Mouse (Mus musculus) ES-Bruce4 (cell line): ENCODE data around the gene Ccdc186. TPM values are rescaled to one million over a fixed set of nuclear protein-coding genes. Genes with fewer than 3 reads are reported as not detected.

Source experiments
- H3K27ac ChIP-seq: 2 replicates; pipeline ENCODE4 v1.5.1; 2012; ENCODE audit warnings: low read length, inconsistent platforms; ENCODE audit not compliant: insufficient read depth
- H3K27me3 ChIP-seq: 2 replicates; pipeline ENCODE4 v1.6.1; 2012; ENCODE audit warnings: mild to moderate bottlenecking, low read length, inconsistent platforms; ENCODE audit not compliant: control insufficient read depth, poor library complexity, insufficient read depth, severe bottlenecking
- H3K36me3 ChIP-seq: 2 replicates; pipeline ENCODE4 v1.6.1; 2012; ENCODE audit warnings: inconsistent platforms, mild to moderate bottlenecking, low read length, moderate library complexity; ENCODE audit not compliant: control insufficient read depth, poor library complexity, insufficient read depth, severe bottlenecking
- H3K4me1 ChIP-seq: one replicate; pipeline ENCODE4 v1.8.1; 2011; ENCODE audit warnings: low read length; ENCODE audit not compliant: control insufficient read depth, insufficient read depth
- H3K4me3 ChIP-seq: 2 replicates; pipeline ENCODE4 v1.5.1; 2011; ENCODE audit warnings: low read depth, mild to moderate bottlenecking, low read length
- H3K9ac ChIP-seq: 2 replicates; pipeline ENCODE4 v1.6.1; 2012; ENCODE audit warnings: low read depth, mild to moderate bottlenecking, inconsistent platforms; ENCODE audit not compliant: poor library complexity, severe bottlenecking
- H3K9me3 ChIP-seq: replicated peaks from 2 replicates; pipeline ENCODE4 v1.6.1; 2012; ENCODE audit warnings: mild to moderate bottlenecking, low read length, inconsistent platforms; ENCODE audit not compliant: control insufficient read depth, poor library complexity, insufficient read depth, severe bottlenecking
- CTCF ChIP-seq: IDR thresholded peaks from one replicate; pipeline ENCODE4 v1.8.1; 2011; ENCODE audit warnings: low read depth, low read length
- EP300 ChIP-seq: IDR thresholded peaks from 2 replicates; pipeline ENCODE4 v1.6.1; 2011; ENCODE audit warnings: low read depth, low read length; ENCODE audit not compliant: insufficient read depth
- POLR2A ChIP-seq: IDR thresholded peaks from one replicate; pipeline ENCODE4 v1.8.1; 2011; ENCODE audit warnings: low read length; ENCODE audit not compliant: insufficient read depth
- polyA plus RNA-seq: library from polyadenylated mRNA; stranded (reverse); fragments of >200 nt; gene quantifications from 2 replicates; pipeline ENCODE4 v1.2.4, GENCODE M21; 2011; ENCODE audit warnings: low read depth; ENCODE audit not compliant: missing spikeins, insufficient read depth, insufficient read length

Gene Ccdc186
- polyA plus RNA-seq: 56.8 and 60.7 TPM in 2 replicates

DNA sequence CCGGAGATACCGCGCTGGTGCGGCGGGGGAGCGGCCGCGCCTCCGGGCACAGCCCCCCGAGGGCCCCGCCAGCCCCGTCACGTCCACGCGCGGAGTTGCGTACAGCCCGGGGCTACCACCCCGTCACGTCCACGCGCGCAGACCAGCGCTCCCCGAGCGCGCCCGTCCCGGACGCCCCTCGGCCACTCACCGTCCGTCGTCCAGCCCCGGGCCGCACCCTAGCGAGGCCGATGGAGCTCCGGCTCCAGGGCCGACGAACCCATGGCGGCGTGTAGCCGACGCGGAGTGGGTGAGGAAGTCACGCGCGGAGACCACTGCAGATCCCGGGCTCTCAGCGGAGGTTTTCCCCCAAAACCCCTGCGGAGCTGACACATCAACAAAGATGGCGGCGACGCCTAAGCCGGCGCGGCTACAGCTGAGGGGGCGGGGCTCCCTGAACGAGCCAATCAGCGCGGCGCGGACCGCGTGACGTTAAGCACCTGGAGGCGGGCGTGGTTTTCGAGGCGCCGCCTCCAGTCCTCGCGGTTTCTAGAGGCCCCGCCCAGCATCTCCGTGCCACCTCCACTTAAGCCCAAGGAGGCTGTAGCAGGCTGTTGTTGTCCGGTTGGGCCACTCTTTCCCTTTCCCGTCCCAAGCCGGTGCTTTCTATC lies at the start of gene Ccdc186:
Ccdc186 (minus strand) TSS at position 393 of the 650 bp plus-strand sequence.
- Histone ChIP-seq H3K27ac (no peak within 1 kb of the TSS), H3K36me3 (no peaks in the 10 kb centered on the region)
- TF ChIP-seq CTCF (no peak), EP300 (no peak), POLR2A (peak; percentile 96)

GRCm38 (mm10) chr19:56867701-56868100 lies 45.7 kb upstream of the Ccdc186 start:
- no peaks in the 10 kb centered on the region for H3K27me3 ChIP-seq
- H3K36me3 ChIP-seq: no peaks in the 10 kb centered on the region
- H3K27ac ChIP-seq: no peak overlapping the region
- TF ChIP-seq CTCF (no peak), EP300 (no peak), POLR2A (no peak)
- H3K4me1 ChIP-seq: no peaks in the 10 kb centered on the region
- H3K4me3 ChIP-seq: no peak overlapping the region
- no peak overlapping the region for H3K9ac ChIP-seq
- no peaks in the 10 kb centered on the region for H3K9me3 ChIP-seq

More for the DNA sequence above, at the start of gene Ccdc186:
- Histone ChIP-seq H3K9me3 (no peaks in the 10 kb centered on the region), H3K4me3 (peak within 1 kb of the TSS; percentile 70), H3K9ac (peak within 1 kb of the TSS; percentile 65), H3K4me1 (no peaks in the 10 kb centered on the region), H3K27me3 (0 out of 2 replicates have a peak, but pooled peaks cover 2% of the 10 kb centered on the region)

DNA sequence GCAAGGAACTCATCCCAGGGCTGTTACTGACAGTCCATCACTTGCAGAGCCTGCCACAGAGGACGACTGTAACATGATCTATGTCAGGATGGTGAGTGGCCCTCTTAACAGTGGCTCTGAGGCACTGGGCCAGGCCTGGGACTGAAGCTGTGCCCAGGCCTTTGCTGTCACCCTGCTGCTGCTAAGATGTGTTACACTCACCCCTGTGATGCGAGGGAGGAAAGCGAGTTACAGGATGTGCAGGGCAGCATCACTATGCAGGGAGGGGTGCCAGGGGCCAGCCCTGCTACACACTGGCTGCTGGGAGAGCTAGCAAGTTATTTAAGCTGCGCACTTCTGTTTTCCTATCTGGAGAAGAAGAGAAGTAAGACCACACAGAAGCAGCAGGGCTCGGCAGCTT lies 34.5 kb upstream of the Ccdc186 start:
- no peaks in the 10 kb centered on the region for H3K27me3 ChIP-seq
- no peak overlapping the region for H3K9ac ChIP-seq
- TF ChIP-seq CTCF (no peak), EP300 (no peak)
- no peaks in the 10 kb centered on the region for H3K9me3 ChIP-seq
- H3K36me3 ChIP-seq: no peaks in the 10 kb centered on the region
- H3K27ac ChIP-seq: no peak overlapping the region
- H3K4me1 ChIP-seq: no peaks in the 10 kb centered on the region
- H3K4me3 ChIP-seq: no peak overlapping the region

DNA sequence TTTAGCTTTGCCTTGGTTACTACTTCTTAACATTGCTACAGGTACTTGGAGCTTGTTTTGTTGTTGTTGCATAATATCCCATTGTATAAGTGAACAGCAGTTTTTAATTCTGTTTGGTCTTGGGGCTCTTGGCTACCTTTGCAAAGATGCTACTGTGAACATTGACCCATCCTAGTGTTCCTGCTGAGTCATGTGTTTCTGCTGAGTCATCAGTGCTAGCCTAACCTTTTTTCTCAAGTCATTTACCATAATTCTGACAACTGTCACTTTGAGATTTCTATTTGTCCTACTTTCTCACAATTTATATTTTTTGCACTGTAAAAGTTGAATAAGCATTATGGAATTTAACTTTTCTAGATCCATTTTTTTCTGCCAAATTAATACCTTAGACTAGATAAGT lies 30.6 kb upstream of the Ccdc186 start:
- H3K4me3 ChIP-seq: no peak overlapping the region
- no peaks in the 10 kb centered on the region for H3K4me1 ChIP-seq
- no peak overlapping the region for H3K9ac ChIP-seq
- H3K9me3 ChIP-seq: no peaks in the 10 kb centered on the region
- no peaks in the 10 kb centered on the region for H3K36me3 ChIP-seq
- no peak overlapping the region for H3K27ac ChIP-seq
- no peak for TF ChIP-seq EP300
- TF ChIP-seq CTCF: no peak
- TF ChIP-seq POLR2A: no peak
- no peaks in the 10 kb centered on the region for H3K27me3 ChIP-seq

- H3K9ac ChIP-seq: no peak overlapping the region
Observed at GRCm38 (mm10) chr19:56842974-56843373, 21.0 kb upstream of the Ccdc186 start.

GRCm38 (mm10) chr19:56838942-56839706 lies 17.1 kb upstream of the Ccdc186 start:
- Histone ChIP-seq H3K9me3 (no peaks in the 10 kb centered on the region), H3K4me1 (no peaks in the 10 kb centered on the region), H3K27me3 (no peaks in the 10 kb centered on the region), H3K27ac (no peak overlapping the region), H3K36me3 (no peaks in the 10 kb centered on the region), H3K4me3 (no peak overlapping the region), H3K9ac (no peak overlapping the region)
- TF ChIP-seq CTCF: peak; percentile 3
- TF ChIP-seq EP300: no peak
- no peak for TF ChIP-seq POLR2A

More at GRCm38 (mm10) chr19:56842974-56843373, 21.0 kb upstream of the Ccdc186 start:
- no peak overlapping the region for H3K27ac ChIP-seq
- no peaks in the 10 kb centered on the region for H3K27me3 ChIP-seq
- no peak overlapping the region for H3K4me3 ChIP-seq
- H3K36me3 ChIP-seq: no peaks in the 10 kb centered on the region
- no peaks in the 10 kb centered on the region for H3K4me1 ChIP-seq
- no peaks in the 10 kb centered on the region for H3K9me3 ChIP-seq
- no peak for TF ChIP-seq POLR2A
- no peak for TF ChIP-seq EP300
